Mouse (Mus musculus): ENCODE data around the gene Smgc. TPM values are rescaled to one million over a fixed set of nuclear protein-coding genes. Genes with fewer than 3 reads are reported as not detected.
"Not testable (repeated sequence)": the region's sequence is repeated elsewhere in the genome, so short reads cannot be mapped to it uniquely, and the experiment has no call there.

Gene Smgc
- polyA plus RNA-seq (2016; fragmentation: Nextera tagmentation; extraction: Ambion mirVana), result not detected in 2 replicates

- Histone ChIP-seq H3K27ac (no peak within 1 kb of the TSS), H3K4me2 (no peak within 1 kb of the TSS), H3K4me1 (no peaks in the 10 kb centered on the region), H3K27me3 (no peaks in the 10 kb centered on the region), H3K9ac (no peak within 1 kb of the TSS), H3K36me3 (replicated peaks) (no peaks in the 10 kb centered on the region), H3K9me3 (no peaks in the 10 kb centered on the region), H3K4me3 (replicated peaks) (no peak within 1 kb of the TSS)
- no peak for ATAC-seq (ENCODE audit: low FRiP score)
- 92% methylated on average over 7 of the region's 7 CpGs for WGBS
Measured at GRCm38 (mm10) chr15:91837965-91838364, at the start of gene Smgc. Gene Smgc (plus strand): TSS chr15:91838265.

DNA sequence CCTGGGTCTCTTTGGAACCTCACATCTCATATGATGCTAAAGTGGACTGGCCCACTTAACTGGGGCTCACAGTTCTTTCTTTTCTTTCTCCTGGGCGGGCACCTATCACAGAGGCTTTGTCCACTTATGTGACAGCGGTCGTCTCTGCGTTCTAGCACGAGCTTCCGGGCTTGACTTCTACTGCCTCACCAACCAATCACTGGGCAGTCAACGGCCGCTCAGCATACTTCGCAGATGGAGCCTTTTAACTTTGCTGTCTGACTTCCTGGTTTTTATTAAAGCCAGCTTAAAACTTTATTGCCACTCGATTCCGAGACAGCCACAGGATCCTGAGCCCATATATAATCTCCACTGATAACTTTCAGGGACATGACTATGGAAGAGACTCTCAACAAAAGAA is 49.7 kb upstream of the Smgc start:
- Histone ChIP-seq H3K9me3 (no peaks in the 10 kb centered on the region), H3K4me3 (replicated peaks) (no peak overlapping the region), H3K27ac (no peak overlapping the region), H3K36me3 (replicated peaks) (no peaks in the 10 kb centered on the region), H3K9ac (no peak overlapping the region), H3K4me1 (no peaks in the 10 kb centered on the region), H3K27me3 (no peaks in the 10 kb centered on the region), H3K4me2 (no peak overlapping the region)
- ATAC-seq (ENCODE audit: low FRiP score), result no peak
- 91% methylated on average over 11 of the region's 11 CpGs for WGBS

DNA sequence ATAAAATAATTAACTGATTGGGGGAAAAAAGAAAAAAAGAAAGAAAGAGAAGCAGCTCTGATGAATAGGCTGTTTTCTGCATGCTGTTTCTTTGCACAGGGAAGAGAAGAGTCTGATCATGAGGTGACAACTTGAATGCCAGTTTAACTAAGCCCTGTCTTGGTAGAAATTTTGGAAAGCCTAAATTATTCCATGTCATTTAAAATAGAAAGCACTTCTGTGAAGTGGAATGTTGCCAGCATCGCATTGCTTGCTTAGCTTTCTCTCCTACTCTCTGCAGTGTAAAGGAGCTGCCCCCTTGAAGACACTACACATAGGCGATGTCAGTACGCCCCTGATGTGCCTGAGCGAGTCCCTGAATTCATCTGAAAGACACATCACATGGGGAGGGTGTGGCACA is 31.6 kb upstream of the Smgc start:
- H3K27me3 ChIP-seq, result no peaks in the 10 kb centered on the region
- H3K4me2 ChIP-seq, result no peak overlapping the region
- no peak overlapping the region for H3K9ac ChIP-seq
- no peak for ATAC-seq (ENCODE audit: low FRiP score)
- no peaks in the 10 kb centered on the region for H3K36me3 ChIP-seq (replicated peaks)
- H3K4me3 ChIP-seq (replicated peaks), result no peak overlapping the region
- H3K9me3 ChIP-seq, result no peaks in the 10 kb centered on the region
- H3K4me1 ChIP-seq, result no peaks in the 10 kb centered on the region
- no peak overlapping the region for H3K27ac ChIP-seq
- WGBS, result 84% methylated on average over 4 of the region's 4 CpGs

DNA sequence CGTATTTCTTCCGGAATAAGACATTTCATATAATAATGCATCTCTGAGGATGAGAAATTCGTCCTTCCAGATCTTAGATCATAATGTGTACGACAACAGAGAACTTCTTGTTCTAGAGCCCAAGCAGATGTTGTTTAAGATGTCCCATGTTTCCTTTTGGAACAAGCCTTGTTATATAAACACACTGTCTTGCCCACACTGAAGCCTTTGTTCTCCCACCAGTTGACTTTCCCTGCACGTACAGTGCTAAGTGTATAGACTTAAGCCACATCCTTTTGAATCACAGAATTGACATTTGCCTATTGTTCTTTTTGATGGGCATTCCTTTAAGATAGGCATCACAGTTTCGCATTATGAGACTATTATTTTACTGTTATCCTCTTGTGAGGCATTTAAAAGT is 2.7 kb upstream of the Smgc start:
- Histone ChIP-seq H3K27me3 (no peaks in the 10 kb centered on the region), H3K36me3 (replicated peaks) (no peaks in the 10 kb centered on the region), H3K4me2 (no peak overlapping the region), H3K4me1 (no peaks in the 10 kb centered on the region), H3K9me3 (no peaks in the 10 kb centered on the region), H3K4me3 (replicated peaks) (no peak overlapping the region), H3K27ac (no peak overlapping the region), H3K9ac (no peak overlapping the region)
- 84% methylated on average over 6 of the region's 6 CpGs for WGBS
- no peak for ATAC-seq (ENCODE audit: low FRiP score)

- not testable (repeated sequence) for H3K4me2 ChIP-seq; H3K9me3 ChIP-seq; H3K4me1 ChIP-seq; H3K9ac ChIP-seq; H3K4me3 ChIP-seq (replicated peaks); ATAC-seq (ENCODE audit: low FRiP score); H3K27me3 ChIP-seq; H3K36me3 ChIP-seq (replicated peaks); H3K27ac ChIP-seq
- WGBS, result 3% methylated on average over 5 of the region's 5 CpGs
Measured at GRCm38 (mm10) chr15:91864130-91864529, 26.1 kb downstream of the Smgc start.

DNA sequence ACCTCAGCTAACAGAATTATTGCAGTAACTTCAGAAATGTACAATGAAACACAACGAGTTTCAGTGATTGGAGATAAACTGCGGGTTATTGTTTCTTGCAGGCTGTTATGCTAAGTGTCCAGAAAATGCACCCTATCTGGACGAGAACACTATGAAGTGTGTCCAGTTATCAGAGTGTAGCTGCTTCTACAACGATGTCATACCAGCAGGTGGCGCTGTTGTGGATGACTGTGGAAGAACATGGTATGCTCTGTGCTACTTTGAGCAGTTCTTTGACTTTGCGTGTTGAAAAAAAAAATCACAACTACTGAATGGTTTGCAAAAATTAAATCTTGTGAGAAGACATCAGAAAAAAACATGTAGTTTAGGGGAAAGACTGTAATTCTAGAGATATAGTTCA is 62.2 kb downstream of the Smgc start:
- Histone ChIP-seq H3K9me3 (no peaks in the 10 kb centered on the region), H3K27me3 (no peaks in the 10 kb centered on the region), H3K36me3 (replicated peaks) (no peaks in the 10 kb centered on the region), H3K9ac (no peak overlapping the region), H3K27ac (no peak overlapping the region), H3K4me2 (no peak overlapping the region), H3K4me1 (no peaks in the 10 kb centered on the region), H3K4me3 (replicated peaks) (no peak overlapping the region)
- 63% methylated on average over 6 of the region's 6 CpGs for WGBS
- ATAC-seq (ENCODE audit: low FRiP score), result no peak

DNA sequence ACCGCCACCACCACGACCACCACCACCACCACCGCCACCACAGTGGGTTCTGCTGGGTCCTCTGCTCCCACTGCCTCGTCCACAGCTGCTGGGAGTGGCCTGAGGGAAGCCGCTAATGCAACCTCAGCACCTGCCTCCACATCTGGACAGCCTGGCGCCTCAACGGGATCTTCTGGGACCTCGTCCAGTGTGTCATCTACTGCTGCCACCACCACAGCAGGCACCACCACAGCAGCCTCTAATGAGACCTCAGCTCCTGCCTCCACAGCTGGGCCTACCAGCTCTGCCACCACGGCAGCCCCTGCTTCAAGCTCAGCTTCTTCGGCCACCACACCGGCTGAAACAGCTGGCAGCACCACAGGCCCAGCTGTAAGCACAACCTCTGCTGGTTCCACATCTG is 69.0 kb downstream of the Smgc start:
- not testable (repeated sequence) for H3K4me1 ChIP-seq; H3K9me3 ChIP-seq; H3K4me3 ChIP-seq (replicated peaks); ATAC-seq (ENCODE audit: low FRiP score); H3K27ac ChIP-seq; H3K9ac ChIP-seq; H3K4me2 ChIP-seq; H3K36me3 ChIP-seq (replicated peaks); H3K27me3 ChIP-seq
- WGBS, result no CpG with 5 or more reads among the region's 11 CpGs

Other genes with a start within 250 kb of the Smgc start
- gene Lrrk2, start 165.1 kb upstream of the Smgc start, polyA plus RNA-seq (2016; fragmentation: Nextera tagmentation; extraction: Ambion mirVana), result 3.3 and 3.6 TPM in 2 replicates
- gene Cntn1, start 212.9 kb downstream of the Smgc start, polyA plus RNA-seq (2016; fragmentation: Nextera tagmentation; extraction: Ambion mirVana), result 4.4 and 4.6 TPM in 2 replicates

Data from forebrain, embryonic 12.5 days (tissue).